Mouse (Mus musculus): Measurements from ENCODE around the gene Cenpn.

DNA sequence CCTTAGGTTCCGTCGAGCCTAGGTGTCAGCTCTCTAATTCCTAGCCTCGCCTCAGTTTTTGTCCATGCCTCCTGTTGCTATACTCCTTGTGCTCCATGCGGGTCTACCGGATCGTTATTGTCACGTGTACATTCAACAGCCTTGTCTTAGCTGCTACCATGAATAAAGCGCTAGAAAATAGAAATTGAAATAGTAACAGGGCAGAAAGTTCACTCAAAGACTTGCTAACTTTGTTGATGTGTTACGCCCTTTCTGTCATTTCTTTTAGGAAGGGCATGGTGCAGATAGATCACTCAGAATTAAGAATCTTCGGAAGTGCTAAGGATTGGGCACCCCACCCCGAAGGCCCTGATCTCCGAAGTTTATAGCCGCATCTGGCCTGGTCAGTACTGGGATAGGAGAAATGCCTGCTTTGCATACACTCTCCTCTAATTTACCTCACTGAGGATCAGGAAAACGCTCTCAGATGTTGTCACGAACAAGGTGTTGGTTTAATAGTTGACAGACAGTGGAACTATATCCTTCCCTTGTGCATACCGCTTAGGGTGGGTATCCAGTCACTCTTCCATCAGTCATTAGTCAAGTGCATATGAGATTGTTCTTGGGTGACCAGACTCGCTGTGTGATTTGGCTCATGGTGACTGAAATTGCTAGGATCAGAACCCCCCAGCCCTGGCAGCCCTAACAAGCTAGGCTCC lies 679 bp downstream of the Cenpn start:
- TF ChIP-seq CTCF (IDR thresholded peaks at IDR 0.05; ENCODE audit: low read depth) (no peak), EP300 (IDR thresholded peaks at IDR 0.05; ENCODE audit: low read depth) (no peak)
